Mouse (Mus musculus): Measurements from ENCODE around the gene Zcrb1. TPM values are rescaled to one million over a fixed set of nuclear protein-coding genes. Genes with fewer than 3 reads are reported as not detected.
A peak's percentile ranks its signal among the peaks of the same experiment; 100 is the strongest.

Gene Zcrb1
- polyA plus RNA-seq, 1 experiment from 2014 or later: 115 TPM

DNA sequence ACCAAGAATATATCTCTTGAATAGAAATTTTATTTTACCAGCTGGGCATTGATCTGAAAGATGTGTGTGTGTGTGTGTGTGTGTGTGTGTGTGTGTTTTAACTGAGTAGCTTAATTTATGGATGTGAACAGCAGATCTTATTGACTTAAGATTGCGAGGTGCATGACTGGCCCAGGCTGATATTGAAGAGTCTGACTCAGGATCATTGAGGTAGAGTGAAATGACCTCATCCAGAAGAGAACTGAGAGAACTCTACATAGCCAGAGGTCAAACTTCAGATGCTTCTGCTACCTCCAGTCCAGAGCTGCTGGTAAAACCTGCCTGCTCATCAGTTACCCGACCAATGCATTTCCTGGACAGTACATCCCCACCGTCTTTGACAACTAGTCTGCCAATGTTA lies 14.3 kb upstream of the Zcrb1 start:
- ATAC-seq (ENCODE audit: low FRiP score, low TSS enrichment): no peak
- WGBS: 89% methylated on average over 3 of the region's 3 CpGs
- Histone ChIP-seq H3K27ac (ENCODE audit: low read length) (no peak overlapping the region), H3K4me1 (ENCODE audit: insufficient read depth, low read length) (no peaks in the 10 kb centered on the region), H3K4me2 (replicated peaks; ENCODE audit: low read depth, low read length) (no peak overlapping the region), H3K9ac (replicated peaks; ENCODE audit: low read length) (no peak overlapping the region), H3K36me3 (ENCODE audit: insufficient read depth, low read length) (peaks cover 12% of the 10 kb centered on the region; the same call in 1 of the 2 replicates), H3K4me3 (ENCODE audit: low read length) (no peak overlapping the region), H3K27me3 (ENCODE audit: insufficient read depth, low read length) (no peaks in the 10 kb centered on the region), H3K9me3 (ENCODE audit: low read length) (no peaks in the 10 kb centered on the region)

DNA sequence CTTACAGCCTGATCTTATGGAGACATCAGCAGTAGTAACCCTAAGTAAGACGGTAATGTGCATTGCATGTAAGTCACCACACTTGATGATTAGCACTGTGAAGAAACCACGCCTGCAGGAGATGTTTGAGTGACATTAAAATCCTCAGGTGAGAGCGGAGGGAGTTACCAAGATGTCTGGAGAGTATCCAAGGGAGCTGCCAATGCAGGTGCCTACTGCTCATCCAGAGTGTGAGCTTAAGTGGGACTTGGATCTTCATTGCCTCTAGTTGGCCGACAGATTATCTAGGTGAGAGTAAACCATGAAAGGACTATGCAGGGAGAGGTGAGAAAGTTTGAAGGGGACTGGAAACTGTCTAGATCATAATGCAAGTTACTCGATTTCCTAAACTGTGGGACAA lies 8.4 kb upstream of the Zcrb1 start:
- Histone ChIP-seq H3K9ac (replicated peaks; ENCODE audit: low read length) (no peak overlapping the region), H3K27ac (ENCODE audit: low read length) (no peak overlapping the region), H3K4me2 (replicated peaks; ENCODE audit: low read depth, low read length) (no peak overlapping the region), H3K27me3 (ENCODE audit: insufficient read depth, low read length) (no peaks in the 10 kb centered on the region), H3K36me3 (ENCODE audit: insufficient read depth, low read length) (peaks cover 9% of the 10 kb centered on the region), H3K9me3 (ENCODE audit: low read length) (no peaks in the 10 kb centered on the region), H3K4me3 (ENCODE audit: low read length) (no peak overlapping the region), H3K4me1 (ENCODE audit: insufficient read depth, low read length) (no peaks in the 10 kb centered on the region)
- no peak for ATAC-seq (ENCODE audit: low FRiP score, low TSS enrichment)
- WGBS: 94% methylated on average over 5 of the region's 5 CpGs

DNA sequence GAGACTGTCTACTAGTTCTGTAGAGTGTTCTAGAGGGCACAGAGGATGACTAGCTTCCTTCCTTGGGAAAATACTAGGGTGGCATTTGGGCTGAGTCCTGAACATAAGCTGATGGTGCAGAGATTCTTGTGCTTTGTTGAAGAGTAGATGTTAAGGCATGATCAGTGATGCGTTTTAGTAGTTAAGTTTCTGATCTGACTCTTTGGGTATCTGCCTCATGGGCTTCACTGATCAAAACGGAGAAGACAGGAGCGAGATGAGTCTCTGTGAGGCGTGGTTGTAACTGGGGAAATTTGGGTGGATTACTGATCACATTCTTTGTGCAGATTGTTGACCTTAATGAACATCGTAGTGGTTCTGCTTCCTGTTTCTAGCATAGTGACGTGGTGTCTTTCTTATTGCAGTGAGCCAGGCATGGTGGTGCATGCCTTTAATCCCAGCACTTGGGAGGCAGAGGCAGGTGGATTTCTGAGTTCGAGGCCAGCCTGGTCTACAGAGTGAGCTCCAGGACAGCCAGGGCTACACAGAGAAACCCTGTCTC lies 7.4 kb upstream of the Zcrb1 start:
- 77% methylated on average over 7 of the region's 7 CpGs for WGBS
- no peak overlapping the region for H3K9ac ChIP-seq (replicated peaks; ENCODE audit: low read length)
- H3K36me3 ChIP-seq (ENCODE audit: insufficient read depth, low read length): peaks cover 5% of the 10 kb centered on the region
- H3K4me1 ChIP-seq (ENCODE audit: insufficient read depth, low read length): 0 out of 2 replicates have a peak, but pooled peaks cover 2% of the 10 kb centered on the region
- H3K9me3 ChIP-seq (ENCODE audit: low read length): no peaks in the 10 kb centered on the region
- H3K4me2 ChIP-seq (replicated peaks; ENCODE audit: low read depth, low read length): no peak overlapping the region
- no peaks in the 10 kb centered on the region for H3K27me3 ChIP-seq (ENCODE audit: insufficient read depth, low read length)
- H3K27ac ChIP-seq (ENCODE audit: low read length): no peak overlapping the region
- no peak for ATAC-seq (ENCODE audit: low FRiP score, low TSS enrichment)
- H3K4me3 ChIP-seq (ENCODE audit: low read length): no peak overlapping the region

DNA sequence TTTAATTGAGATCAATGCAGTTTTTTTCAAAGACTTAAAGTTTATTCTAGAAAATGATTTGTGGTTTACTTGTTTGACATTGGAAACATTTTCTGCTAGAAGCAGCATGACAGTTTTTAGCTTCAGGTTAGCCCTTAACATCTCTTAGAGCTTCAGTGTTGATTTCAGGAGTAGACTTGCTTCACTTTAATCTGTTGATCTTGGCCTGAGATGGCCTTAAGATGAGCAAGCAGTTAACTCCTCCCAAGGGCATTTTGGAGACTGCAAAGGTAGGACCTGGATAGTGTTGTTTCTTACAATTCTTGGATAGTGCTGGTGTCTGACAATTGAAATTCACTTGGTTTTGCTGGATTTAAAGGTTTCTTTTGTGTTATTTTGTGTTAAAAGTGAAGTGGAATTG lies 6.7 kb upstream of the Zcrb1 start:
- H3K4me3 ChIP-seq (ENCODE audit: low read length): no peak overlapping the region
- no peak for ATAC-seq (ENCODE audit: low FRiP score, low TSS enrichment)
- no peaks in the 10 kb centered on the region for H3K27me3 ChIP-seq (ENCODE audit: insufficient read depth, low read length)
- H3K36me3 ChIP-seq (ENCODE audit: insufficient read depth, low read length): peaks cover 5% of the 10 kb centered on the region
- no peaks in the 10 kb centered on the region for H3K9me3 ChIP-seq (ENCODE audit: low read length)
- H3K9ac ChIP-seq (replicated peaks; ENCODE audit: low read length): no peak overlapping the region
- H3K4me1 ChIP-seq (ENCODE audit: insufficient read depth, low read length): peaks cover 7% of the 10 kb centered on the region
- no peak overlapping the region for H3K4me2 ChIP-seq (replicated peaks; ENCODE audit: low read depth, low read length)
- no peak overlapping the region for H3K27ac ChIP-seq (ENCODE audit: low read length)

DNA sequence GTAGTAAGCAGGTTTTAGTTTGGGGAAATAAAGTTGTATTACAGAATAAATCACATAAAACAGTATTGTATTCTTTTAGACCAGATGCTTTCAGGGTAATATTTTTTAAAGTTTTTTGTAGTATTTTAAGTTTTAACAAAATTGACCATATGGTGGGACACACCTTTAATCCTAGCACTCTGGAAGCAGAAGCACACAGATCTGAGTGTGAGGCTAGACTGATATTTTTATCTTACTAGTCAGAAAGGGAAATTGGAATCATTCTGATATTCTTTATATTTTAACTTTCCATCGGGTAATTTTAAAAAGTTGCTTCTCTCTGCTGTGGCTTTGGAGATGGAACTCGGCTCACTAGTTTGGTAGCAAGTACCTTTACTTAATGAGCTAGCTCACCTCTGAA lies 4.6 kb upstream of the Zcrb1 start:
- H3K27me3 ChIP-seq (ENCODE audit: insufficient read depth, low read length): no peaks in the 10 kb centered on the region
- H3K4me1 ChIP-seq (ENCODE audit: insufficient read depth, low read length): peaks cover 17% of the 10 kb centered on the region
- no peak overlapping the region for H3K9ac ChIP-seq (replicated peaks; ENCODE audit: low read length)
- WGBS: 94% methylated on average over 2 of the region's 2 CpGs
- no peak overlapping the region for H3K27ac ChIP-seq (ENCODE audit: low read length)
- peaks cover 5% of the 10 kb centered on the region for H3K36me3 ChIP-seq (ENCODE audit: insufficient read depth, low read length)
- H3K4me3 ChIP-seq (ENCODE audit: low read length): no peak overlapping the region
- ATAC-seq (ENCODE audit: low FRiP score, low TSS enrichment): no peak
- no peaks in the 10 kb centered on the region for H3K9me3 ChIP-seq (ENCODE audit: low read length)
- H3K4me2 ChIP-seq (replicated peaks; ENCODE audit: low read depth, low read length): no peak overlapping the region

DNA sequence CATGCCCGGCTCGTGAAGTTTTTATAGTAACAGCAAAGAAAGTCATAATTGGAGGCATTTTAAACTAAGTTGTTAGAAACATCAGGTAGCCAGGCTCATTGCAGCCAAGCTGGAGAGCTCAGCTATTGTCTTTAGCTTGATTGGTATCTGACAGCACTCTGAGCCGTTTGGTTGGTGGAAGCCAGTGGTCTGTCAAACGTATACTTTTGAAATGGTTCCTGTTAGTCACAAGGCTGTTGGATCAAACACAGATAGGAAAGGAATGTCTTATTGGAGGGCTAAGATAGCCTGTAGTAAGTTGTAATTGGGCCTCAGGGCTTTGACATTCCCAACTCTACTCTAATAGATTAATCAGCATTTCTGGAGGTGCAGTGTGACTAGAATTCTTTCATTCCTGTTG lies 3.3 kb upstream of the Zcrb1 start:
- Histone ChIP-seq H3K9me3 (ENCODE audit: low read length) (no peaks in the 10 kb centered on the region), H3K4me3 (ENCODE audit: low read length) (no peak overlapping the region), H3K27me3 (ENCODE audit: insufficient read depth, low read length) (no peaks in the 10 kb centered on the region), H3K36me3 (ENCODE audit: insufficient read depth, low read length) (peaks cover 3% of the 10 kb centered on the region), H3K27ac (ENCODE audit: low read length) (no peak overlapping the region), H3K4me1 (ENCODE audit: insufficient read depth, low read length) (peaks cover 27% of the 10 kb centered on the region), H3K9ac (replicated peaks; ENCODE audit: low read length) (no peak overlapping the region), H3K4me2 (replicated peaks; ENCODE audit: low read depth, low read length) (no peak overlapping the region)
- ATAC-seq (ENCODE audit: low FRiP score, low TSS enrichment): no peak
- 71% methylated on average over 4 of the region's 4 CpGs for WGBS

DNA sequence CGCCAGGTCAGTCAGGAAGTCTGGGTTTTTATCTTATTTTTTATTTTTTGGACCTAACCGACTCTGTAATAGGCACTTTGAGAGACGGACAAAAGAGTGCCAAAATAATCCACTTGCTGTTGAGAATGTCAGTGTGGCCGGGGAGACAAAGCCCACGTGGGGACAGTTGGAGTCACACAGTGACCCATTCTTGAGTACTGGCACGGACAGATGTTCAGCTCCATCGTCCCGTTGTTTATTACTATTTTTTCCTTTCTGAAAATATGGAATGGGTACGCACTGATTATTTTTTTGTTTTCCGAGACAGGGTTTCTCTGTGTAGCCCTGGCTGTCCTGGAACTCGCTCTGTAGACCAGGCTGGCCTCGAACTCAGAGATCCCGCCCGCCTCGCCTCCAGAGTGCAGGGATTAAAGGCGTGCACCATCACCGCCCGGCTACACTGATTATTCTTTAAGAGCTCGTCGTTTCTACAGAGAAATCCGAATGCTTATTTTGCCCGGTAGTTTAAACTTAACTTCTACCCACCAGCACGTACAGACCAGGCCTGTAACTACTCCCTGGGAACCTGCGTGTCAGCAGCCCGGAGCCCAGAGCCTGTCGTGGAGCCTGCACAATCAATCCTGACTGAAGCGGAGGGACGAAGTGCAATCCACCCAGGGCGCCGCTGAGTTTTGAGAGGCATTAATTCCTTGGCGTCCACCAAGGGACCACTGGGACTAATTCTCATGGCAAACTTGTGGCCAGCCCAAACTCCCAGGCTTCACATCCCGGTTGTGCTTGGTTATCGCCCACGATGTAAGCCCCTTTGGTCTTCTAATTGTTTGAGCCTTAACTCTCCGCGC lies 786 bp upstream of the Zcrb1 start:
- no peaks in the 10 kb centered on the region for H3K9me3 ChIP-seq (ENCODE audit: low read length)
- H3K4me1 ChIP-seq (ENCODE audit: insufficient read depth, low read length): peaks cover 28% of the 10 kb centered on the region
- peak overlapping the region; percentile 88 for H3K27ac ChIP-seq (ENCODE audit: low read length)
- H3K4me2 ChIP-seq (replicated peaks; ENCODE audit: low read depth, low read length): peak overlapping the region; percentile 86
- ATAC-seq (ENCODE audit: low FRiP score, low TSS enrichment): 0 out of 2 replicates have a peak, but pooled peaks have one; percentile 32
- peak overlapping the region; percentile 95 for H3K4me3 ChIP-seq (ENCODE audit: low read length)
- WGBS: 2% methylated on average over 36 of the region's 36 CpGs
- peaks cover 15% of the 10 kb centered on the region for H3K36me3 ChIP-seq (ENCODE audit: insufficient read depth, low read length)
- no peaks in the 10 kb centered on the region for H3K27me3 ChIP-seq (ENCODE audit: insufficient read depth, low read length)
- H3K9ac ChIP-seq (replicated peaks; ENCODE audit: low read length): peak overlapping the region; percentile 95

DNA sequence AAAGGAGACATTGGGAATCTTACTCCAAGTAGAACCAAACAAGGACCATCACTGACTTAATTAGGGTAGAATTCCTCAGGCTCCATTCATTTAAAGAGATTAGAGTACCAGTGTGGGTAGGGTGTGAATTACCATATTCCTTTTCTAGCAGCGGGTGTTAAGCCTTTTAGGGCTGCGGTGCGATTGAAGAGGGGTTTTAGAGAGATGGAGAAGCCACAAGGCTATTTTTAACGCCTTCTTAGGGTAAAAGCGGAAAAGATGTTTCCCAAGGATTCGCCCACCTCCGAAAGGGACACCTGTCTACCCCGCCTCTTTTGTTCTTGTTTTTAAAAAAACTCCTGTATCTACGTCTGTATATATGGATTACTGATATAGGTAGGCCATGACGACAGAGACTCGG lies 865 bp downstream of the Zcrb1 start:
- Histone ChIP-seq H3K9me3 (ENCODE audit: low read length) (no peaks in the 10 kb centered on the region), H3K36me3 (ENCODE audit: insufficient read depth, low read length) (peaks cover 25% of the 10 kb centered on the region), H3K9ac (replicated peaks; ENCODE audit: low read length) (peak overlapping the region; percentile 95), H3K4me2 (replicated peaks; ENCODE audit: low read depth, low read length) (peak overlapping the region; percentile 86), H3K4me1 (ENCODE audit: insufficient read depth, low read length) (peaks cover 28% of the 10 kb centered on the region), H3K27me3 (ENCODE audit: insufficient read depth, low read length) (no peaks in the 10 kb centered on the region), H3K4me3 (ENCODE audit: low read length) (peak overlapping the region; percentile 95), H3K27ac (ENCODE audit: low read length) (no peak overlapping the region)
- ATAC-seq (ENCODE audit: low FRiP score, low TSS enrichment): no peak
- WGBS: 1% methylated on average over 11 of the region's 11 CpGs

DNA sequence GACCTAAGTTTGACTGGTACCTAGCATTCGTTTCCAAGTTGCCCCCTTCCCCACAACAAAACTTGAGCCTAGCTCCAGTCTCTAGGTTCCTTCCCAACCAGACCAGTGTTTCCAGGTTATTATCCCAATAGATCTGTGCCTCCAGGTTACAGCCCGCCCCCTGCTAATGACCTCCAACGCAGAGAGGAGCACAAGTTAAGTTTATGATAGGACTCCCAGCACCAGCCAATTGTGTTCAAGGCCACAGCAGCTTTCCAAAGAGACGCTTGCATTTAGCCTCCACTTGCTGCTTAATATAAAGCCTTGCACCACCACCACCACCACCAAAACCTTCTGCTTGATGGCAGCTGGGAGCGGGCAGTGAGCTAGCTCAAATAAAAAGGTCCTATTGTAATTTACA lies 16.8 kb downstream of the Zcrb1 start:
- H3K27me3 ChIP-seq (ENCODE audit: insufficient read depth, low read length): no peaks in the 10 kb centered on the region
- H3K9me3 ChIP-seq (ENCODE audit: low read length): no peaks in the 10 kb centered on the region
- no peak overlapping the region for H3K4me2 ChIP-seq (replicated peaks; ENCODE audit: low read depth, low read length)
- 54% methylated on average over 5 of the region's 5 CpGs for WGBS
- peaks cover 19% of the 10 kb centered on the region for H3K36me3 ChIP-seq (ENCODE audit: insufficient read depth, low read length)
- no peak overlapping the region for H3K4me3 ChIP-seq (ENCODE audit: low read length)
- no peak for ATAC-seq (ENCODE audit: low FRiP score, low TSS enrichment)
- no peak overlapping the region for H3K27ac ChIP-seq (ENCODE audit: low read length)
- no peak overlapping the region for H3K9ac ChIP-seq (replicated peaks; ENCODE audit: low read length)
- no peaks in the 10 kb centered on the region for H3K4me1 ChIP-seq (ENCODE audit: insufficient read depth, low read length)

DNA sequence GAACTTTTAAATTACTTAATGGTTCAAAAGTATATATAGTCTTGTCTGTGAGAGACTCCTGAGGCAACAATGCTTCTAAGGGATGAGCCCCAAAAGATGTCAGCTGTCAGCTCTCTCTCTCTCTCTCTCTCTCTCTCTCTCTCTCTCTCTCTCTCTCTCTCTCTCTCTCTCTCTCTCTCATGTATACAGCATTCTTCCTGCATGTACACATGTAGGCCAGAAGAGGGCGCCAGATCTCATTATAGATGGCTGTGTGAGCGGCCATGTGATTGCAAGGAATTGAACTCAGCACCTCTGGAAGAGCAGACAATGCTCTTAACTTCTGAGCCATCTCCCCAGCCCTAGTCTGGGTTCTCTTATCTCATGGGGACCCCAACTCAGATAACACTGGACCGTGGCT lies 19.0 kb downstream of the Zcrb1 start:
- WGBS: 78% methylated on average over 3 of the region's 3 CpGs

More for the DNA sequence above, 19.0 kb downstream of the Zcrb1 start:
- no peak for ATAC-seq (ENCODE audit: low FRiP score, low TSS enrichment)
- no peak overlapping the region for H3K4me2 ChIP-seq (replicated peaks; ENCODE audit: low read depth, low read length)
- H3K27me3 ChIP-seq (ENCODE audit: insufficient read depth, low read length): no peaks in the 10 kb centered on the region
- no peak overlapping the region for H3K4me3 ChIP-seq (ENCODE audit: low read length)
- H3K36me3 ChIP-seq (ENCODE audit: insufficient read depth, low read length): peaks cover 5% of the 10 kb centered on the region; the same call in 1 of the 2 replicates
- H3K9me3 ChIP-seq (ENCODE audit: low read length): no peaks in the 10 kb centered on the region
- H3K9ac ChIP-seq (replicated peaks; ENCODE audit: low read length): no peak overlapping the region
- H3K4me1 ChIP-seq (ENCODE audit: insufficient read depth, low read length): no peaks in the 10 kb centered on the region
- H3K27ac ChIP-seq (ENCODE audit: low read length): no peak overlapping the region
